Mouse (Mus musculus) frontal cortex, postnatal 10 days (tissue): ENCODE measurements around the gene P4htm.
"Not testable (repeated sequence)": the region's sequence is repeated elsewhere in the genome, so short reads cannot be mapped to it uniquely, and the experiment has no call there.

ENCODE experiments used
- DNase-seq, 2 experiments: peaks; one replicate each; pipeline ENCODE4 v3.0.0; 2022; ENCODE audit warnings: low spot score in 2 of 2, mixed read lengths in 1 of 2

The P4htm gene

GRCm38 (mm10) chr9:108596998-108597764 lies at the start of gene P4htm:
TSS of gene P4htm (minus strand) at chr9:108597667.
- peak in 1 of 2 experiments; percentile 72 for DNase-seq

GRCm38 (mm10) chr9:108639825-108640224 lies 42.4 kb upstream of the P4htm start:
- no peak for DNase-seq

GRCm38 (mm10) chr9:108635415-108635814 lies 37.9 kb upstream of the P4htm start:
- no peak for DNase-seq

GRCm38 (mm10) chr9:108633846-108634245 lies 36.4 kb upstream of the P4htm start:
- DNase-seq: no peak

GRCm38 (mm10) chr9:108632375-108632774 lies 34.9 kb upstream of the P4htm start:
- no peak for DNase-seq

- DNase-seq: no peak
Observed at GRCm38 (mm10) chr9:108631631-108632256, 34.3 kb upstream of the P4htm start.

GRCm38 (mm10) chr9:108630683-108631082 lies 33.2 kb upstream of the P4htm start:
- DNase-seq: no peak

GRCm38 (mm10) chr9:108628141-108628540 lies 30.7 kb upstream of the P4htm start:
- no peak for DNase-seq

- DNase-seq: no peak
Observed at GRCm38 (mm10) chr9:108626498-108626897, 29.0 kb upstream of the P4htm start.

GRCm38 (mm10) chr9:108617301-108617700 lies 19.8 kb upstream of the P4htm start:
- DNase-seq: no peak

- DNase-seq: no peak
Observed at GRCm38 (mm10) chr9:108611488-108611887, 14.0 kb upstream of the P4htm start.

GRCm38 (mm10) chr9:108608889-108609288 lies 11.4 kb upstream of the P4htm start:
- no peak for DNase-seq

GRCm38 (mm10) chr9:108607929-108608328 lies 10.5 kb upstream of the P4htm start:
- DNase-seq: not testable (repeated sequence)

GRCm38 (mm10) chr9:108601986-108602385 lies 4.5 kb upstream of the P4htm start:
- DNase-seq: no peak

GRCm38 (mm10) chr9:108600011-108600410 lies 2.5 kb upstream of the P4htm start:
- DNase-seq: no peak

- no peak for DNase-seq
Observed at GRCm38 (mm10) chr9:108599021-108599566, 1.6 kb upstream of the P4htm start.

- DNase-seq: no peak
Observed at GRCm38 (mm10) chr9:108594354-108594753, 3.1 kb downstream of the P4htm start.

GRCm38 (mm10) chr9:108591462-108591861 lies 6.0 kb downstream of the P4htm start:
- no peak for DNase-seq

GRCm38 (mm10) chr9:108589229-108589628 lies 8.2 kb downstream of the P4htm start:
- no peak for DNase-seq

GRCm38 (mm10) chr9:108587571-108588180 lies 9.8 kb downstream of the P4htm start:
- peak; percentile 80 to 90 for DNase-seq

GRCm38 (mm10) chr9:108579344-108579690 lies 18.1 kb downstream of the P4htm start:
- no peak for DNase-seq

- DNase-seq: peak; percentile 95 to 96
Observed at GRCm38 (mm10) chr9:108578545-108579343, 18.7 kb downstream of the P4htm start, which contains the start of gene Wdr6. TSS of gene Wdr6 (minus strand) at chr9:108578739.
